Mouse (Mus musculus): ENCODE results near the gene Banp. TPM values are rescaled to one million over a fixed set of nuclear protein-coding genes. Genes with fewer than 3 reads are reported as not detected.

Gene Banp
- total RNA-seq, 4 experiments from 2014 or later = 25.1 to 66.1 (median 45.2) TPM

- DNase-seq (ENCODE audit: low spot score in 2 of 2) = no peak
Observed at GRCm38 (mm10) chr8:121980792-121981519, 31.4 kb downstream of the Banp start.

- DNase-seq (ENCODE audit: low spot score in 2 of 2) = peak in 1 of 2 experiments; percentile 29
Observed at GRCm38 (mm10) chr8:121981520-121981895, 32.0 kb downstream of the Banp start.

GRCm38 (mm10) chr8:121985673-121986072 is 36.1 kb downstream of the Banp start:
- no peak for DNase-seq (ENCODE audit: low spot score in 2 of 2)

- no peak for DNase-seq (ENCODE audit: low spot score in 2 of 2)
Observed at GRCm38 (mm10) chr8:121987892-121988291, 38.3 kb downstream of the Banp start.

GRCm38 (mm10) chr8:121990506-121991255 is 41.1 kb downstream of the Banp start:
- DNase-seq (ENCODE audit: low spot score in 2 of 2) = no peak

GRCm38 (mm10) chr8:121991611-121992010 is 42.1 kb downstream of the Banp start:
- no peak for DNase-seq (ENCODE audit: low spot score in 2 of 2)

DNA sequence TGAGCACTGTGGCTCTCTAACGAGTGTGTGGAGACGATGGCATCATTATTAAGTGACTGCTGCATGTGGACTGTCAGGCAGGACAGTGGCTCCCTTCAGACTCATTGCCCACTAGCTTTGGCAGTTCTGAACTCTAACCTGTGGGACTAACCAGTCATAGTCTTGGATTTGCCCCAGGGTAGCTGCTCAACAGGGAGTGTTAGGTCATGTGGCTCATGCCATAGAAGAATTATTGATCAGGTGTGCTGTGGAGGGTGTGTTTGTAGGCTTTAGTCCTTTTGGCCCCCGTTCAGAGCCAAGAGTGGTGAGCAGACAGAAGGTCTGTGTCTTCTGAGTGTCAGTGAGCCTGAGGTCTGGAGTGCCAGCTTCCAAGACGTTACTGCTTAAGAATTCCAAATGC is 43.4 kb downstream of the Banp start:
- DNase-seq (ENCODE audit: low spot score in 2 of 2) = no peak

GRCm38 (mm10) chr8:121995112-121995511 is 45.6 kb downstream of the Banp start:
- no peak for DNase-seq (ENCODE audit: low spot score in 2 of 2)

DNA sequence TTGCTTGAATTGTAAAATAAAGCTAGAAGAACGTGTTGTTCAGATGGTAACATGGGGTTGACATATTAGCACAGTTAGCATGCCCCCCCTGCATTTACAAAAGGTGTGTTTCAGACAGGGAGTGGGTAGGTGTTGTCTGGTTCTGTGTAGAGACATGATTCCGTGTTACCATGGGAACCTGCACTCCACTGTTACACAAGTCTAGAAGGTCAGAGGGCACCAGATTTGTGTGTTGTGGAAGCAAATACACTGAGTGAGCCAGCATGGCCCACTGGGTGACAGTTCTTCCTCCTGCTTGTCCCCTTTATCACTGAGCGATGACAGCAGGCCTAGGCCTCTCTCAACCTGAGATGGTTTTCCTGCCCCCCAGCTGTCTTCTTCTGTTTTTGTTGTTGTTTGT is 46.3 kb downstream of the Banp start:
- no peak for DNase-seq (ENCODE audit: low spot score in 2 of 2)

DNA sequence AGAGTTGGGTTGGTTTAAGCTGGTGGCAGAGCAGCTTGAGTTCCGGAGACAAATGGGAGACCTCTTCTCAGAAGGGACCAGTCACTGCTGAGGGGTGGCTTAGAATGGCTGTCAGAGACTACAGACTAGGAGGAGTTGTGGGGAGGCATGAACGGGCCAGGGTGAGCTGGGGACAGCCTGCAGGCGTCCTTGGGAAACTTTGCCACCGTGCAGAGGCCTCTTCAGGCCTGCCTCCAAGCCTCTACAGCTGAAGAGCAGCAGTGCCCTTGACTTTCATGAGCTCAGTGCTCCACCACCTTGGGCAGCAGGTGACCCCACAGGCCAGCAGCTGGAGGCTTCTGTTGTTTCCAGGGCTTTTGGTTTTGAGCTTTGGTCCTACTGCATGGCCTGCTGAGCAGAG is 49.1 kb downstream of the Banp start:
- no peak for DNase-seq (ENCODE audit: low spot score in 2 of 2)

- no peak for DNase-seq (ENCODE audit: low spot score in 2 of 2)
Observed at GRCm38 (mm10) chr8:121999211-121999610, 49.7 kb downstream of the Banp start.

DNA sequence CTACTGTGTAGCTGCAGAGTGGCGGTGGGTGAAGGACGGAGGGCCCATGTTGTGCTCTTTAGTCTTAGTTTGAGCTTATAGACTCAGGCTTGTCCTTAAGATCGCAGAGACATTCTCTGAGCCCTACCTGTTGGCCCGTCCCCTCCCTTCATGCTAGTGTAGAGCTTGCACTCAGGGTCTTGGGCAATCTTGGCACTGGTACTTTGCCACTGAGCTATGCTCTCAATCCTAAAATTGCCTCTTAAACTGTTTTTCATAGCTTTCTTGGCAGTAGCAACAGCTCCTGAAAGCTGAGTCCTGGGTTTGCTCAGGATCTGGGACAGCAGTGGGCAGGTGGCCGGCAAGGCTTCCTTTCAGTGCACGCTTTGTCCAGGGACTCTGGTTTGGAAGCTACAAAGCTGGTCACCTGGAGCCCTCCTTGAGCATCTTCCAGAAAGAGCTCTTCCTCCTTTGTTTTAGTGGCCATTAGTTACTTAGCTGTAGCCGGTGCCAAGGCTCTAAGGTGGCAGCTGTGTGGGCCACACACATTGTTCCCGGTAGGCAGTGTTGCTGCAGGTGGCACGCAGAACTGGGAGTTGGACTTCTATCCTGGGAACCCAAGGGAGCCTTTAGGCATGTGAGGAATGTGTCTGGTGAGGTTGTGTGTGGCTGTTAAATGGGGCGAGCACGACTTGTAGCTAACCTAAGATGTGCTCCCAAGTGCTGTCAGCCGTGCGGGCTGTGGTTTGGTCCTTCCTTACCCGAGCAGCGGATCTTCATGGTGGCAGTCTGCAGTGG is 52.0 kb downstream of the Banp start:
- no peak for DNase-seq (ENCODE audit: low spot score in 2 of 2)

DNA sequence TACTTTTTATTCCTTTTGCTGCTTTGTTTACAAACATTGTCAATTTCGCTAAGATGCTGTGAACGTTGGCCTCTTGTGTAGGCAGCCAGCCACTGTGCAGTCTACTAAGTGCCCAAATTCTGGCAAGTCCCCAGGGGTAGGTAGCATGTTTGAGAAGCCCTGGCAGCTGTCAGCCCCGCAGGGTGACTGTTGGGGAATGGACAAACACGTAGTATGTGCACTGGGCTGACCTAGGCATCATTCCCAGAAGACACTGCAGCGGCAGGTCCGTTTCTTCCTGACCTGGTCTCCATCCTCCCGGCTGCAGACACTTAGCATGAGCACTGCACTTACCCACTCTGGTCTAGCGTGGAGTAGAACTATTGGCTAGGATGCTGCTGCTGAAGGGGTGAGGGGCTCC is 54.1 kb downstream of the Banp start:
- DNase-seq (ENCODE audit: low spot score in 2 of 2) = no peak

GRCm38 (mm10) chr8:122004131-122004530 is 54.6 kb downstream of the Banp start:
- DNase-seq (ENCODE audit: low spot score in 2 of 2) = no peak

- DNase-seq (ENCODE audit: low spot score in 2 of 2) = no peak
Observed at GRCm38 (mm10) chr8:122005422-122006204, 56.1 kb downstream of the Banp start.

DNA sequence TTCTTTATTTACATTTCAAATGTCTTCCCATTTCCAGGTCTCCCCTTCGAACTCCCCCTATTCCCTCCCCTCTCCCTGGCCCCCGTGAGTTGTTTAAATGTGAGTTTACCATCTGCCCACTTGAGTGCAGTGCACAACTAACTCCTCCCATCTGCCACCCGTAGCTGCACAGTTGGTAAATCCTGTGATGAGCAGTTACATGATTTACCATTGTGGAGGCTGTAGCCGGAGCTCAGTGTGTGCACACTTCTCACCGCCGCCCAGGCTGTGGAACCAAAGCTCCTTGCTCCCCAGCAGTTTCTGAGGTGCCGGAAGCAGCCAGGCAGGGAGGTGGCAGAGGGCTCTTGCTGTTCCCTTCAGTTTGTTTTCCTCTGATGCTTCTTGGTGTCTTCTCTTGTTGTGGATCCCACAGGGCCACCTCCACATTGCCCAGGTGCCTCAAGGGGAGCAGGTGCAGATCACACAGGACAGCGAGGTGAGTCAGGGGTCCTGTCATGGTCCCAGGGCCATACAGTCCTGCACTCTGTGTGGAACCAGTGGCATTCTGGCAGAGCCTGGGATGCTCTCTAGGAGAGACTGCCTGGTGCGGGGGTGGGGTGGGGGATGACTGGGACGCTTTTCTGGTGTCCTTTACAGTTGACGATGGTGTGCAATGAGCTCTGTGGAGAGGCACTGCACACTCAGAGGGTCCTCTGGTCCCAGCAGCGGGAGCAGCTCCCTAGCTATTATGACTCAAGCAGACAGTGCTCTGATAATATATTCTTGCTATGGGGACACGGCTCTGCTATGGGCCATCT is 57.3 kb downstream of the Banp start:
- DNase-seq (ENCODE audit: low spot score in 2 of 2) = peak; percentile 50 to 63

GRCm38 (mm10) chr8:122008395-122008794 is 58.8 kb downstream of the Banp start:
- DNase-seq (ENCODE audit: low spot score in 2 of 2) = no peak

DNA sequence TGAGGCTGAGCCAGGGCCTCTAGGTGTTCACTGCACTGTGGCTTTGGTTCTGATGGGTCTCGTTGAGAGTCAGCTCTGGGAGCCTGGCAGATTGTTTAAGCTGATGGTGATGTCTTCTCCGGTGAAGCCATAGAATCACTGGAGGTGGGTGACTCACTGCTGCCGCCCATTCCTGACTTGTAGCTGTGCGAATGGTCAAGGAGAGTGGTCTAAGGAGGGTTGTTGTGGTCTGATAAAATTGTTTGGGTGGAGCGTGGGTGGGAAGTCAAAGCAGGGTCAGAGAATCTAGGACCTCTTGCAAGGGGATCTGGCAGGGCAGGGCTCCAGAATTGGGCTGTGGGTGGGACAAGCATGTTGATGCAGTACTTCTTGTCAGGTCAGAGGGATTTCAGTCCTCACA is 61.1 kb downstream of the Banp start:
- DNase-seq (ENCODE audit: low spot score in 2 of 2) = no peak

- DNase-seq (ENCODE audit: low spot score in 2 of 2) = no peak
Observed at GRCm38 (mm10) chr8:122011066-122011588, 61.6 kb downstream of the Banp start.

GRCm38 (mm10) chr8:122014606-122015005 is 65.1 kb downstream of the Banp start:
- DNase-seq (ENCODE audit: low spot score in 2 of 2) = no peak

Measured in layer of hippocampus, adult 8-10 months (tissue).